Mouse (Mus musculus) embryonic fibroblast, embryonic 13.5 days (primary cell): ENCODE data around the gene Vapb.

Source experiments
- CTCF ChIP-seq: IDR thresholded peaks from 2 replicates; pipeline ENCODE4 v1.5.1; 2011; ENCODE audit warnings: mild to moderate bottlenecking, control low read depth, low read length, moderate library complexity, borderline replicate concordance; ENCODE audit not compliant: insufficient read depth
- POLR2A ChIP-seq: IDR thresholded peaks from 2 replicates; pipeline ENCODE4 v1.6.1; 2011; ENCODE audit warnings: low read depth, mild to moderate bottlenecking, control low read depth, low read length, moderate library complexity

DNA sequence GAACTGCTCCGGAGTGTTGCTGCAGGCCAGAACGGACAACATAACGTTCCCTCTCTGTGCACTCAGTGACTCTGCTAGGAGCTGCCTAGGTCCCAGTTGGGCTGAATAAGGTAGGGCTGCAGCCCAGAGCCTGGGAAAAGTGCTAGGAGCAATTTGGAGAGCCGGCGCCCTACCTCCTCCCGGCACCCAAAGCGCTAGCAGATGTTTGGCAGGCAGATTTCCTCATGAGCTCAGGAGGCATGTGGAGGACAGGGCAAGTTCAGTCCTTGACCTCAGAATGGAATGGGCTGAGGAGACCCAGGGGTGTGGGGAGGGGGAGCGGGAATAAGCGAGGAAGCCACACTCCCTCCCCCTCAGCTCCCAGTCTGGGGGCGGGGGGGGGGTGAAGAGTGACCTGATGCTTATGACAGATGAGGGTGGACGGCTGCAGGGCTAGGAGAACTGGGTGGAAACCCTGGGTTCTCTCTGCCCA lies 64.1 kb downstream of the Vapb start:
- TF ChIP-seq CTCF (no peak), POLR2A (no peak)
